Mouse (Mus musculus): ENCODE data around the gene Dbx2. TPM values are rescaled to one million over a fixed set of nuclear protein-coding genes. Genes with fewer than 3 reads are reported as not detected.

Gene Dbx2
- polyA plus RNA-seq, 1 experiment from 2014 or later, result 1.4 TPM

DNA sequence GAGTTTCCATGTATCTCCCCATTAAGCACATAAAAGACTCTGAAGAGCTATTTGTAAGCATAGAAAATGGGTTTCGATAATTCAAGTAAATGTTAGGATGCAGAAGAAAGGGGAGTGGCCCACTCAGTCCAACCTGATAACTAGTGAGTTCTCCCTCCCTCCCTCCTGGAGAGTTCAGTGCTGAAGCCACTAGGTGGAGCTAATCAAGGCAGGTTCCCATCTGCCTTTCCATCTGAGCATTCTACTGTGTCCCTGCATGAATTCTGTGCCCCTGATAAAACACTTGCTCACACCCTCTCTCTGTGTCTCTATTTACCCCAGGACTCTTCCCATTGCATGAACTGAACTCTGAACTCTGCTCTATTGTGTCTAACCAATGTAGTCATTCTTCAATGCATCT lies 57.1 kb downstream of the Dbx2 start:
- WGBS, result 83% methylated on average over 1 of the region's 1 CpGs
- DNase-seq (ENCODE audit: low spot score), result no peak

DNA sequence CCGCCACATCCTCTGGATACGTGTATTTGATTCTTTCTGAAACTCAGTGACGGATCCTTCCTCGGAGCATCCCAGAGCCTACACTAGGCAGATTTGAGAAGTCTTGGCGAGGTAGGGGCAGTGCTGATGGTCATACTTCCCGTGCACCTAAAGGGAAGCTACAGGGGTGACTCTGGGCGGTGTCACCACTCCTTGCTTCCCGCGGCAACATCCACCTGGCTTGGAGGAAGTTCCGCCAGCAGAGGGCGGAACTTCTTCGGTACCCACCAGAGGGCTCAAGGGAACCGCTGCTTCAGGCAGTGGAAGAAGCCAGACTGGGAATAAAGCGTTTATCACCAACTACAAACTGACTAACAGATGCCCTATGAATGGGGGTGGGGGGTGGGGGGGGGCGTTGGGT lies 68.9 kb downstream of the Dbx2 start:
- no peak overlapping the region for H3K4me3 ChIP-seq
- 95% methylated on average over 15 of the region's 15 CpGs for WGBS
- H3K27ac ChIP-seq, result no peak overlapping the region
- H3K27me3 ChIP-seq (ENCODE audit: low read depth, poor library complexity, severe bottlenecking), result no peaks in the 10 kb centered on the region
- H3K36me3 ChIP-seq, result no peaks in the 10 kb centered on the region
- DNase-seq (ENCODE audit: low spot score), result no peak
- H3K9me3 ChIP-seq (replicated peaks), result no peaks in the 10 kb centered on the region
- H3K4me1 ChIP-seq, result peaks cover 3% of the 10 kb centered on the region; the same call in 1 of the 2 replicates

More for the DNA sequence above, 57.1 kb downstream of the Dbx2 start:
- H3K27me3 ChIP-seq (ENCODE audit: low read depth, poor library complexity, severe bottlenecking), result no peaks in the 10 kb centered on the region
- no peaks in the 10 kb centered on the region for H3K36me3 ChIP-seq
- H3K4me1 ChIP-seq, result no peaks in the 10 kb centered on the region
- no peak overlapping the region for H3K27ac ChIP-seq
- no peak overlapping the region for H3K4me3 ChIP-seq
- no peaks in the 10 kb centered on the region for H3K9me3 ChIP-seq (replicated peaks)

DNA sequence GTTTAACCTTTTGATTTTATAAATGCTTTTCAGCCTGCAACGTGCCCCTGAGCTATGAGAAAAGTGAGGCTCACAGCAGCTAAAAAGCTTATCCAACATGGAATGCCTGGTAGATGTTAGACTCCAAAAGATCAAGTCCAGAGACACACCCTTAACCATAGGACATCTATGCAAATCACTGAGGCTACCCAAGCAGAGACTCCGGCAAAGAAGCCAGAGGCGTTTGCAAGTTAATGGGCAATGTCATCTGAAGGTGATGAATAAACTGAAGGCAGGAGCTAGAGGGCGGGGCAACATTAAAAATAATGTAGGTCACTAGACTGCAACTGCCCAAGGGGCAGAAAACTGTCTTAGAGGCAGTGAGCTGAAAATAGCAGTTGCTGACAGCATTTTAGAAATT lies 70.9 kb downstream of the Dbx2 start:
- 73% methylated on average over 4 of the region's 4 CpGs for WGBS
- Histone ChIP-seq H3K27ac (no peak overlapping the region), H3K4me1 (peaks cover 3% of the 10 kb centered on the region; the same call in 1 of the 2 replicates), H3K4me3 (no peak overlapping the region), H3K9me3 (replicated peaks) (no peaks in the 10 kb centered on the region), H3K36me3 (no peaks in the 10 kb centered on the region), H3K27me3 (ENCODE audit: low read depth, poor library complexity, severe bottlenecking) (no peaks in the 10 kb centered on the region)
- no peak for DNase-seq (ENCODE audit: low spot score)

DNA sequence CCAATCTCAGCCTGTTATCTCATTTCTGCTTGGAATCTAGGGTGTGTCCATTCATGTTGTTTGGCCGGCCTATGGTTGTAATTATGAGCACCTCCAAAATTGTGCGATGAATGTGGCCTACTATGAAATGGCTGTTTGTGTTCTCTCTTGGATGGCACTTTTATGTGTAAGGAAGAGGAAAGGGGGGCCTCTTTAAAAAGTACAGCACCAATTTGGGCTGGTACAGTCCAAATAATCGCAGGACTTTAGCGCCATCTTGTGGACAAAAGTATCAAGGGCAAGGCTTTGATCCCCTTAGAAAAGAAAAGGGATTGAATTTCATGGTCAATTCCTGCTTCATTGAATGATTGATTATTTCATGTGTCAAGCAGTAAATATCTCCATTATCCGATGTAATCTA lies 81.1 kb downstream of the Dbx2 start:
- peak; percentile 65 for DNase-seq (ENCODE audit: low spot score)
- Histone ChIP-seq H3K36me3 (no peaks in the 10 kb centered on the region), H3K27me3 (ENCODE audit: low read depth, poor library complexity, severe bottlenecking) (peaks cover 14% of the 10 kb centered on the region; the same call in 1 of the 2 replicates), H3K9me3 (replicated peaks) (no peaks in the 10 kb centered on the region), H3K4me3 (no peak overlapping the region), H3K27ac (no peak overlapping the region), H3K4me1 (no peaks in the 10 kb centered on the region)
- 21% methylated on average over 5 of the region's 5 CpGs for WGBS

Other genes starting within 250 kb of the Dbx2 start
- gene Nell2, start 127.4 kb downstream of the Dbx2 start, polyA plus RNA-seq (2016; fragmentation: Nextera tagmentation; extraction: Ambion mirVana), result 2.8 and 4.1 TPM in 2 replicates
- 33.5 and 44.6 TPM in 2 replicates for gene Ano6, start 134.9 kb upstream of the Dbx2 start, polyA plus RNA-seq (2016; fragmentation: Nextera tagmentation; extraction: Ambion mirVana)